Mouse (Mus musculus) left cerebral cortex, adult 2 months (tissue): ENCODE results near the gene Blmh. TPM values are rescaled to one million over a fixed set of nuclear protein-coding genes. Genes with fewer than 3 reads are reported as not detected.

Source experiments
- DNase-seq, 2 experiments: peaks; one replicate each; pipeline ENCODE4 v3.0.0; 2021 to 2022; ENCODE audit warnings: low spot score in 2 of 2, mixed read lengths in 1 of 2; ENCODE audit errors: extremely low spot score in 1 of 2
- H3K27ac ChIP-seq: fragments of 200-600 bp; 2 replicates; pipeline ENCODE4 v1.8.1; 2022
- H3K4me3 ChIP-seq: fragments of 200-600 bp; 2 replicates; pipeline ENCODE4 v1.8.1; 2022
- CTCF ChIP-seq: fragments of 200-600 bp; IDR thresholded peaks from 2 replicates; pipeline ENCODE4 v1.8.1; 2022; ENCODE audit warnings: antibody characterized with exemption, mild to moderate bottlenecking, moderate library complexity
- intact Hi-C: fragments of 180-260 bp; cut with DNase I; formaldehyde crosslinking; loops from one replicate; pipeline ENCODE4 v1.15.1; 2025
- long read RNA-seq, 2 experiments: library from polyadenylated mRNA; stranded (forward); transcript quantifications; one replicate each; pipeline ENCODE4 v2.0.0; 2021; ENCODE audit warnings: borderline mapping rate in 2 of 2
- total RNA-seq, 2 experiments: library from RNA; stranded (reverse); gene quantifications; 2 replicates each; pipeline ENCODE4 v1.2.3; 2021

Gene Blmh
- 10 to 100 TPM; 52.4 to 58.8 TPM for total RNA-seq
- long read RNA-seq, experiment 1, transcript Blmh-201 (12 exons, 2,497 nt) = major isoform, 58 of 66 reads
- long read RNA-seq, experiment 1, partial matches to known transcripts = 3 of 66 reads
- long read RNA-seq, experiment 1, other reads (novel, unspliced or antisense) = 5 of 66 reads
- long read RNA-seq, experiment 2, transcript Blmh-201 (12 exons, 2,497 nt) = major isoform, 29 of 33 reads
- long read RNA-seq, experiment 2, partial matches to known transcripts = 3 of 33 reads
- long read RNA-seq, experiment 2, other reads (novel, unspliced or antisense) = 1 of 33 reads

- no peak for TF ChIP-seq CTCF
- intact Hi-C loops = no loop called here
These were observed at the start of gene Blmh for GRCm38 (mm10) chr11:76924759-76925236. Gene Blmh (plus strand): TSS chr11:76924809.

DNA sequence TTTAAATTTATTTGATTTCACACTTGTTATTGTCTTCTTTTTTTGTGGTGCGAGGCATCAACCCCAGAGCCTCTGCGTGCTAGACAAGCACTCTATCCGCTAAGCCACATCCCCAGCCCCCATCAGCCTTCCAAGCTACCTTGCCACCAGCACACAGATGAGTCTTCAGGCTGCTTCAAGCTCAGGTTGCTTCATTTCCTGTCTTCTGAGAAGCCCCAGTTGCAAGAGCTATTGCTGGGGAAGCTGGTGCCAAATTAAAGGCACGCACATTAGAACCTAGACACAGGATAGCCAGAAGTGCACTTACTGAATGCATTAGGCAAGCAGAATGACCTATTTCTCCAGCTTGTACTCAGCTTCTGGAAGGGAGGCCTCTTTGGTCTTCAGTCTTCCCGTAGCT is 44.8 kb upstream of the Blmh start:
- DNase-seq = no peak
- Histone ChIP-seq H3K27ac (no peak overlapping the region), H3K4me3 (no peak overlapping the region)
- intact Hi-C loops = no loop called here
- TF ChIP-seq CTCF = no peak

More at GRCm38 (mm10) chr11:76924759-76925236, at the start of gene Blmh:
- H3K4me3 ChIP-seq = no peak within 1 kb of the TSS
- no peak for DNase-seq
- no peak within 1 kb of the TSS for H3K27ac ChIP-seq

GRCm38 (mm10) chr11:76884451-76884850 is 40.2 kb upstream of the Blmh start:
- intact Hi-C loops = no loop called here
- H3K4me3 ChIP-seq = no peak overlapping the region
- TF ChIP-seq CTCF = no peak
- H3K27ac ChIP-seq = no peak overlapping the region
- DNase-seq = no peak

- Histone ChIP-seq H3K4me3 (no peak overlapping the region), H3K27ac (no peak overlapping the region)
- TF ChIP-seq CTCF = no peak
- no peak for DNase-seq
- intact Hi-C loops = loop anchor here (5.0 to 10.0 kb wide), 2 partner anchors 77 to 215 kb away; partner anchors contain the start of genes Bhlha9 and Trarg1
These were observed 35.1 kb upstream of the Blmh start for GRCm38 (mm10) chr11:76889339-76890164.

DNA sequence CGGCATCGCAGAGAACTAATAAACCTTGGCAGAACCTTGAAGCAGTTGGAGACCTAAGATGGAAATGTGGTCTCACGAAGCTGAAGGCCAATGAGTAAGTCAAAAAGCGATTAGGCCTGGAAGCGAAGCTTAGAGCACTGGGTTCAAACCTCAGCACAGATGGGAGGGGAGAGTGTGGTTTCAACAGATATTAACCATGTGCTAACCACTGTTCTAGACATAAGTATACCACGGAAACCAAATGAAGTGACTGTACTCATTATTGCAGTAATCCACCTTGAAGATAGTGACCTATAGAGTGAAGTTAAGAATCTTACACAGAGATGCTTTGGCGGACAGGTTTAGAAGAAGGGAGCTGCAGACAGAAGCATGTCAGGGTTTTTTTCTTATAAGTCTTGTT is 33.4 kb upstream of the Blmh start:
- Histone ChIP-seq H3K27ac (no peak overlapping the region), H3K4me3 (no peak overlapping the region)
- DNase-seq = no peak
- intact Hi-C loops = loop anchor here (5.0 to 10.0 kb wide), 2 partner anchors 79 to 216 kb away; partner anchors contain the start of genes Bhlha9 and Trarg1
- no peak for TF ChIP-seq CTCF

- DNase-seq = no peak
- H3K4me3 ChIP-seq = no peak overlapping the region
- no peak for TF ChIP-seq CTCF
- intact Hi-C loops = loop anchor here (5.0 to 10.0 kb wide), 2 partner anchors 80 to 217 kb away; partner anchors contain the start of genes Bhlha9 and Trarg1
- no peak overlapping the region for H3K27ac ChIP-seq
These were observed 32.8 kb upstream of the Blmh start for GRCm38 (mm10) chr11:76891738-76892349.

GRCm38 (mm10) chr11:76892972-76893371 is 31.6 kb upstream of the Blmh start:
- no peak overlapping the region for H3K4me3 ChIP-seq
- no peak for TF ChIP-seq CTCF
- H3K27ac ChIP-seq = no peak overlapping the region
- no peak for DNase-seq
- intact Hi-C loops = loop anchor here (5.0 to 10.0 kb wide), 2 partner anchors 81 to 218 kb away; partner anchors contain the start of genes Bhlha9 and Trarg1

DNA sequence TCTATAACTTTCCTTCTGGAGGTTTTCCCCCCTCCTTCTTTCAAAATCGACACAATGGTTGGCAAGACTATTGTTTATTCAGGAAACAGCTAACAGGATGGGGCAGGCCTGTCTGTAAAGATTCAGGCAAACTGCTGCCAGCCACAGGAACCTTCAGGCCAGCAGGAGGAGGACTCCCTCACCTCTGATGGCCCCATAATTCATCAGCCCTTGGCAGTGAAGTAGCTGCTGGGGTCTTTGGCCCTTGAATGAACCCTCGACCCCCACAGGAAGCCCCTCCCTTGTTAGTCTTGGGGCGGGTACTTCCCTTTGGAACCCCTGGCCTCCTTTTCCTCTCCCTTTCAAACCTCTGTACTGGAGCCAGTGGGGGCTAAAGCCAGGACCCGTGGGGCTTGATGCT is 31.0 kb upstream of the Blmh start:
- TF ChIP-seq CTCF = no peak
- H3K27ac ChIP-seq = no peak overlapping the region
- DNase-seq = no peak
- intact Hi-C loops = loop anchor here (5.0 to 10.0 kb wide), 2 partner anchors 81 to 219 kb away; partner anchors contain the start of genes Bhlha9 and Trarg1
- H3K4me3 ChIP-seq = no peak overlapping the region

DNA sequence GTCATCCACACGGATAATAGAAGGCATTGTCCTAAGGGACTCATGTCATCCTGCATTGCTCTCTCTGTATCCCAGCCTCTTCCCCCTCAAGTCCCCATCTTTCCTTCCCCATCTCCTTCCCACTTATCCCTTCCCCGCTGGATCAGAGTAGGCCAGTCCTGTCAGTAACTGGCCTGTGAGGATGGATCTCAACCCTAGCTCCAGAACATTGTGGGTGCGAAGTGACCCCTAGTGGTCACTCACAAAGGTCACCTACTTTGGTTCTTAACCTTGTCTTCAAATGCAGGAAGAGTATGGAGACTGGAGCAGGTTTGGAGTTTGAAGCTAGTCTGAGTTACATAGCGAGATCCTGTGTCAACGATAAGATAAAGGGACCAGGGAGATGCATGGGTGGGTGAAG is 30.4 kb upstream of the Blmh start:
- intact Hi-C loops = loop anchor here (1.0 to 10.0 kb wide), 3 partner anchors 82 to 219 kb away; partner anchors contain the start of genes Bhlha9 and Trarg1
- TF ChIP-seq CTCF = peak; percentile 70
- Histone ChIP-seq H3K27ac (no peak overlapping the region), H3K4me3 (no peak overlapping the region)
- peak; percentile 19 to 27 for DNase-seq

- TF ChIP-seq CTCF = no peak
- Histone ChIP-seq H3K4me3 (no peak overlapping the region), H3K27ac (no peak overlapping the region)
- intact Hi-C loops = loop anchor here (10.0 kb wide), 1 partner anchor 222 kb away; the partner anchor contains the start of genes Bhlha9 and Trarg1
- no peak for DNase-seq
These were observed 28.2 kb upstream of the Blmh start for GRCm38 (mm10) chr11:76896360-76896759.

- H3K4me3 ChIP-seq = no peak overlapping the region
- no peak overlapping the region for H3K27ac ChIP-seq
- intact Hi-C loops = loop anchor here (10.0 kb wide), 1 partner anchor 222 kb away; the partner anchor contains the start of genes Bhlha9 and Trarg1
- TF ChIP-seq CTCF = no peak
- DNase-seq = no peak
These were observed 27.5 kb upstream of the Blmh start for GRCm38 (mm10) chr11:76897126-76897525.
